Mouse (Mus musculus): Measurements from ENCODE around the gene Arhgef3. TPM values are rescaled to one million over a fixed set of nuclear protein-coding genes. Genes with fewer than 3 reads are reported as not detected.
A peak's percentile ranks its signal among the peaks of the same experiment; 100 is the strongest.

The Arhgef3 gene
- 1.7 and 2.4 TPM in 2 replicates for polyA plus RNA-seq (2015; fragmentation: Nextera tagmentation; extraction: Ambion mirVana)

- peak within 1 kb of the TSS; percentile 69 for H3K9ac ChIP-seq (replicated peaks)
- peak within 1 kb of the TSS; percentile 100 for H3K4me2 ChIP-seq (replicated peaks)
- WGBS = under 1% methylated on average over 58 of the region's 58 CpGs
- H3K27ac ChIP-seq = no peak within 1 kb of the TSS
- H3K36me3 ChIP-seq = no peaks in the 10 kb centered on the region
- peaks cover 41% of the 10 kb centered on the region for H3K27me3 ChIP-seq
- ATAC-seq = peak; percentile 75
- peak within 1 kb of the TSS; percentile 55 for H3K4me3 ChIP-seq (replicated peaks)
- peaks cover 10% of the 10 kb centered on the region for H3K4me1 ChIP-seq (replicated peaks)
- H3K9me3 ChIP-seq = no peaks in the 10 kb centered on the region
These were observed at the start of gene Arhgef3 for GRCm38 (mm10) chr14:27114362-27115274. Gene Arhgef3 (plus strand): TSS chr14:27114899.

DNA sequence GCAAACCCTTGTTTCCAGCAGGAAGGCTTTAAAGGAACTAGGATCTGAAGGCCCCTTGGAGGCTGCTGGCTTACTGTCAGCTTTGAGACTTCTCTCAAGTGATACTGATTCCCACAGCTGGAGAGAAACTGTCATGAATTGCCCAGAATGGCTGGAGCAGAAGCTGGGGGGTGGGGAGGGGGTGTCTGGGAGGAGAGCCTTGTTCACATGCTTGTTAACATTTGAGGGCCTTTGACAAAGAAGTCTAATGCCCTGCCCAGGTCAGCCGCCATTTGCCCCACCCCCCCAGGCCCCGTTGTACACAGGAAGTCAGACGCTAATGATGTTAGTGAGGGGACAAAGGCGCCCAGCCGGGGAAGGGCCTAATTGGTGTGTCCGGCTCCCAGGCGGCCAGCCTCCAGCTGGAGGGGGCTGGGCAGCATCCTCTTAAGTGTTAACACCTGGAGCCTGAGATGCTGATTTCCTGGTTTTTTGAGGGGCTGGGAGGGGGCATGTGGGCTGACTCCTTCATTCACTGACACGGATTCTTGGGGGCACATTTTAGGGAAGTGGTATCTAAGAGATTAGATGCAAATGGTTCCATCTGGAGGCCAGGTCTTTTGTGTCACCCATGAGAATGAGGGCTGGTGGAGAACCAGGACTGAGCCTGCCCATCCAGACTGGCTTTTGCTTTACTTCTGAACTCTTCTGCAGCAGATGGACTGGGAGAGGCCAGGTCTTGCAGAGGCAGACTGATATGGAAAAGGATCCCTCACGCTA lies 48.3 kb upstream of the Arhgef3 start:
- Histone ChIP-seq H3K27ac (peak overlapping the region; percentile 68), H3K4me2 (replicated peaks) (peak overlapping the region; percentile 19; the same call in 1 of the 2 replicates), H3K4me1 (replicated peaks) (peaks cover 52% of the 10 kb centered on the region), H3K4me3 (replicated peaks) (no peak overlapping the region), H3K9me3 (no peaks in the 10 kb centered on the region), H3K27me3 (no peaks in the 10 kb centered on the region; the same call in 1 of the 2 replicates), H3K9ac (replicated peaks) (no peak overlapping the region), H3K36me3 (no peaks in the 10 kb centered on the region)
- WGBS = 5% methylated on average over 9 of the region's 9 CpGs
- peak; percentile 73 for ATAC-seq

GRCm38 (mm10) chr14:27067866-27068271 lies 46.8 kb upstream of the Arhgef3 start:
- H3K9ac ChIP-seq (replicated peaks) = no peak overlapping the region
- H3K9me3 ChIP-seq = no peaks in the 10 kb centered on the region
- H3K36me3 ChIP-seq = no peaks in the 10 kb centered on the region
- H3K4me3 ChIP-seq (replicated peaks) = no peak overlapping the region
- peak overlapping the region; percentile 6; the same call in 1 of the 2 replicates for H3K4me2 ChIP-seq (replicated peaks)
- peaks cover 60% of the 10 kb centered on the region for H3K4me1 ChIP-seq (replicated peaks)
- H3K27me3 ChIP-seq = no peaks in the 10 kb centered on the region
- H3K27ac ChIP-seq = peak overlapping the region; percentile 30; the same call in 1 of the 2 replicates
- 15% methylated on average over 6 of the region's 6 CpGs for WGBS
- ATAC-seq = peak; percentile 38; the same call in 1 of the 2 replicates

- ATAC-seq = no peak
These were observed 45.1 kb upstream of the Arhgef3 start for GRCm38 (mm10) chr14:27069434-27070097.

DNA sequence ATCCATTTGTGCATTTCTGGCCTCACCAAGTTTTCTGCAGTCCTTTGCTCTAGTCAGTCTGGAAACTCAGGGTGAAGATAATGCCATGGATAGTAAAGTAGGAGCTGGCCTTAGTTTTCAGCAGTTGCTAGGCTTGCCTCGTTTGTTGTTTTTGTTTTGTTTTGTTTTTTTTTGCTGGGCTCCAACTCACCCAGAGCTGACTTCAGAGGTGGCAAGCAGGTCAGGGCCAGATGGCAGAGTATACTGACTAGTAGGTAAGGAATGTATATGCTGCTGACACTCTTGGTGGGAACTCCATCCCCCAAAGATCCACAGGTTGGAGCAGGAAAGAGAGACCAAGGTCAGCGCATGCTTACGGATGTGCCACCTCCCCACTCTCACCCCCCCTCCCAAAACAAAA lies 44.6 kb upstream of the Arhgef3 start:
- Histone ChIP-seq H3K27ac (no peak overlapping the region), H3K9ac (replicated peaks) (no peak overlapping the region), H3K27me3 (no peaks in the 10 kb centered on the region), H3K36me3 (no peaks in the 10 kb centered on the region), H3K9me3 (no peaks in the 10 kb centered on the region), H3K4me2 (replicated peaks) (no peak overlapping the region), H3K4me3 (replicated peaks) (no peak overlapping the region), H3K4me1 (replicated peaks) (peaks cover 64% of the 10 kb centered on the region)
- no peak for ATAC-seq
- WGBS = 60% methylated on average over 3 of the region's 3 CpGs

More at GRCm38 (mm10) chr14:27069434-27070097, 45.1 kb upstream of the Arhgef3 start:
- Histone ChIP-seq H3K4me2 (replicated peaks) (no peak overlapping the region), H3K4me3 (replicated peaks) (no peak overlapping the region), H3K9me3 (no peaks in the 10 kb centered on the region), H3K27me3 (no peaks in the 10 kb centered on the region), H3K36me3 (no peaks in the 10 kb centered on the region), H3K9ac (replicated peaks) (no peak overlapping the region), H3K4me1 (replicated peaks) (peaks cover 64% of the 10 kb centered on the region), H3K27ac (peak overlapping the region; percentile 45; the same call in 1 of the 2 replicates)
- 51% methylated on average over 8 of the region's 8 CpGs for WGBS

- WGBS = 25% methylated on average over 9 of the region's 9 CpGs
- no peaks in the 10 kb centered on the region for H3K9me3 ChIP-seq
- peaks cover 65% of the 10 kb centered on the region for H3K4me1 ChIP-seq (replicated peaks)
- H3K4me3 ChIP-seq (replicated peaks) = no peak overlapping the region
- no peak overlapping the region for H3K27ac ChIP-seq
- H3K9ac ChIP-seq (replicated peaks) = no peak overlapping the region
- H3K27me3 ChIP-seq = no peaks in the 10 kb centered on the region
- no peak overlapping the region for H3K4me2 ChIP-seq (replicated peaks)
- no peaks in the 10 kb centered on the region for H3K36me3 ChIP-seq
- ATAC-seq = no peak
These were observed 43.9 kb upstream of the Arhgef3 start for GRCm38 (mm10) chr14:27070758-27071157.

GRCm38 (mm10) chr14:27071985-27072384 lies 42.7 kb upstream of the Arhgef3 start:
- WGBS = 29% methylated on average over 3 of the region's 3 CpGs
- ATAC-seq = no peak
- H3K27ac ChIP-seq = no peak overlapping the region
- H3K4me3 ChIP-seq (replicated peaks) = no peak overlapping the region
- H3K4me2 ChIP-seq (replicated peaks) = no peak overlapping the region
- no peaks in the 10 kb centered on the region for H3K27me3 ChIP-seq
- H3K36me3 ChIP-seq = no peaks in the 10 kb centered on the region
- no peaks in the 10 kb centered on the region for H3K9me3 ChIP-seq
- no peak overlapping the region for H3K9ac ChIP-seq (replicated peaks)
- H3K4me1 ChIP-seq (replicated peaks) = peaks cover 60% of the 10 kb centered on the region

- 70% methylated on average over 6 of the region's 6 CpGs for WGBS
- Histone ChIP-seq H3K27me3 (no peaks in the 10 kb centered on the region), H3K36me3 (no peaks in the 10 kb centered on the region), H3K27ac (no peak overlapping the region), H3K4me1 (replicated peaks) (peaks cover 35% of the 10 kb centered on the region), H3K9me3 (no peaks in the 10 kb centered on the region), H3K4me2 (replicated peaks) (no peak overlapping the region), H3K4me3 (replicated peaks) (no peak overlapping the region), H3K9ac (replicated peaks) (no peak overlapping the region)
- ATAC-seq = no peak
These were observed 39.6 kb upstream of the Arhgef3 start for GRCm38 (mm10) chr14:27075084-27075483.

- H3K27ac ChIP-seq = no peak overlapping the region
- ATAC-seq = peak; percentile 48; the same call in 1 of the 2 replicates
These were observed 38.7 kb upstream of the Arhgef3 start for GRCm38 (mm10) chr14:27075909-27076521.

GRCm38 (mm10) chr14:27076522-27076920 lies 38.2 kb upstream of the Arhgef3 start:
- 81% methylated on average over 2 of the region's 2 CpGs for WGBS
- no peak overlapping the region for H3K4me3 ChIP-seq (replicated peaks)
- no peaks in the 10 kb centered on the region for H3K27me3 ChIP-seq
- H3K9ac ChIP-seq (replicated peaks) = no peak overlapping the region
- no peaks in the 10 kb centered on the region for H3K9me3 ChIP-seq
- H3K4me1 ChIP-seq (replicated peaks) = peaks cover 23% of the 10 kb centered on the region
- H3K4me2 ChIP-seq (replicated peaks) = no peak overlapping the region
- H3K27ac ChIP-seq = no peak overlapping the region
- no peak for ATAC-seq
- H3K36me3 ChIP-seq = no peaks in the 10 kb centered on the region

More at GRCm38 (mm10) chr14:27075909-27076521, 38.7 kb upstream of the Arhgef3 start:
- H3K36me3 ChIP-seq = no peaks in the 10 kb centered on the region
- 63% methylated on average over 8 of the region's 8 CpGs for WGBS
- no peak overlapping the region for H3K4me2 ChIP-seq (replicated peaks)
- H3K4me3 ChIP-seq (replicated peaks) = no peak overlapping the region
- no peak overlapping the region for H3K9ac ChIP-seq (replicated peaks)
- H3K27me3 ChIP-seq = no peaks in the 10 kb centered on the region
- no peaks in the 10 kb centered on the region for H3K9me3 ChIP-seq
- H3K4me1 ChIP-seq (replicated peaks) = peaks cover 26% of the 10 kb centered on the region

DNA sequence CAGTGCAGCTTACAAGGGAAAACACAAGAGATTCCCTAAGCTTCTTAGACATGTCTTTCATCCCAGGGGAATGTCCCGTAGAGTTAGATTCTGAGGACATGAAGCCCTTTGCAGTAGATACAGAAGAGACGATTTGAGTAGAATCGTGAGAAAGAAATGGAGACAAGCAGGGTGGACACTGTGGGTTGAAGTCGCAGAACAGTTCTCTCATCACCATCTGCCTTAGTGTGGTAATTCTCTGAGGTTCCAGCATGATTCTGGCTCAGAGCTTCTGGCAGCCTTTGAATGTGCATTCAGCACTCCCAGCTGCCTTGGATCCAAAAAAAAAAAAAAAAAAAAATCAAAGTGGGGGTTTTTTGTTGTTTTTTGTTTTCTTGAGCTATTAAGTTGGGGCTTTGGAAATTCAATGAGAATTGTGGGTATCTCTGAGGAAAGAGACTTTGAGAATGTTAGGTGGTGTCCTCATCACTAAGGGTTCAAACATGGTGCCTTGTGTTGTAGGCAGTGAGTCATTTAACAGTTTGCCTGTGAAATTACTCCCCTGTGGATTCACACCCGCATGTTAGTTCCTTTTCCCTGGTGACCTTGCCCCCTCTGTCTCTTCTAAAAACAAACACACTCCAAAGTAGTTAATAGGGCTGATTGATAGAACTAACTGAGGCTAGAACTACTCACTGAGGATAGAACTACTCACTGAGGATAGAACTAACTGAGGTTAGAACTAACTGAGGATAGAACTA lies 33.0 kb upstream of the Arhgef3 start:
- H3K4me3 ChIP-seq (replicated peaks) = no peak overlapping the region
- ATAC-seq = no peak
- H3K9me3 ChIP-seq = no peaks in the 10 kb centered on the region
- H3K36me3 ChIP-seq = no peaks in the 10 kb centered on the region
- H3K27me3 ChIP-seq = no peaks in the 10 kb centered on the region
- no peak overlapping the region for H3K4me2 ChIP-seq (replicated peaks)
- WGBS = 75% methylated on average over 5 of the region's 5 CpGs
- H3K27ac ChIP-seq = no peak overlapping the region
- H3K9ac ChIP-seq (replicated peaks) = no peak overlapping the region
- no peaks in the 10 kb centered on the region for H3K4me1 ChIP-seq (replicated peaks)
